Mouse (Mus musculus): ENCODE data around the gene Gm42674. TPM values are rescaled to one million over a fixed set of nuclear protein-coding genes. Genes with fewer than 3 reads are reported as not detected.
A peak's percentile ranks its signal among the peaks of the same experiment; 100 is the strongest.

Gene Gm42674
- polyA plus RNA-seq, 1 experiment from 2014 or later, result not detected

DNA sequence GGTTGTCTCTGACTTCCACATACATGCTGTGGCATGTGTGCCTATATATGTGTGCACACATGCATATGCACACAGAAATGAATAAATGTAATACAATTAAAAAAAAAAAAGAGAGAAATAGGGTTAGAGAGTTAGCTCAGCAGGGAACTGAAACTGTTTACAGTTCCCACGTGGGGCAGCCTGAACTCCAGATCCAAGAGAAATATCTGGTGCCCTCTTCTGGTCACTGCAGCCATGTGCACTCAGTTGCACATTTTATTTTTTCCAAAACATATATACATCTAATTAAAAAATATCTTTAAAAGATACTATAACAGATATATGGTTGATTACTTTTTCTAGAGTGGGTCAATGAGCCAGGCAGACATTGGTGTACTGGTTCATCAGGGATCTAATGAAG, 15.9 kb downstream of the Gm42674 start:
- H3K4me1 ChIP-seq (ENCODE audit: insufficient read depth), result no peaks in the 10 kb centered on the region; the same call in 1 of the 2 replicates
- ATAC-seq (ENCODE audit: insufficient read depth), result no peak
- no peak; the same call in 1 of the 2 replicates for TF ChIP-seq CTCF (IDR thresholded peaks at IDR 0.05; ENCODE audit: low read depth)
- H3K36me3 ChIP-seq (ENCODE audit: insufficient read depth), result no peaks in the 10 kb centered on the region
- no peaks in the 10 kb centered on the region for H3K27me3 ChIP-seq (ENCODE audit: insufficient read depth, low read length)
- H3K9ac ChIP-seq, result no peak overlapping the region
- 14% methylated on average over 1 of the region's 1 CpGs for WGBS
- H3K4me3 ChIP-seq (ENCODE audit: low read depth, low read length), result no peak overlapping the region
- no peak overlapping the region for H3K27ac ChIP-seq (ENCODE audit: low read depth)
- H3K9me3 ChIP-seq (ENCODE audit: low read depth, low read length), result no peaks in the 10 kb centered on the region
- H3K4me2 ChIP-seq, result no peak overlapping the region
- no peak for DNase-seq

DNA sequence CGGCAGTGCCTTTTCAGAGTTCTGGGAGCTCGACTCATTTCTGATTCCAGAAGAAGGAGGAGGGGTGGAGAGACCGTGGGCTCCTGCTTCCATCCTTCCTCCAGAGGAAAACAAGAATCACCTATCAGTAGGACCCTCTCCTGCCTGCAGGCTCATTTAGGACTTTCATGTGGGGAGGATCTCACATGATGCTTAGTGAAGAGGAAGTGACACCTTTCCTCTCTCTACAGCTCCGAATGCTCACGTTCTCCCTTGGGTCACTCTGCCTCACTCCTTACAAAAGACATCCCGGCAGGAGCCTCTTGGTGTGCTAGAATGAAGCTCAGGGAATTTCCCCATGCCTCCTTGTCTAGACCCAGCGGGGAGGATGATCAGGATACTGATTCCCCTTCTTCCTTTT, 19.8 kb downstream of the Gm42674 start:
- H3K9me3 ChIP-seq (ENCODE audit: low read depth, low read length), result no peaks in the 10 kb centered on the region
- WGBS, result 42% methylated on average over 7 of the region's 7 CpGs
- H3K4me2 ChIP-seq, result no peak overlapping the region
- DNase-seq (no peak), ATAC-seq (ENCODE audit: insufficient read depth) (no peak)
- no peak overlapping the region for H3K27ac ChIP-seq (ENCODE audit: low read depth)
- no peaks in the 10 kb centered on the region for H3K36me3 ChIP-seq (ENCODE audit: insufficient read depth)
- no peak overlapping the region for H3K4me3 ChIP-seq (ENCODE audit: low read depth, low read length)
- H3K4me1 ChIP-seq (ENCODE audit: insufficient read depth), result peaks cover 13% of the 10 kb centered on the region; the same call in 1 of the 2 replicates
- H3K9ac ChIP-seq, result no peak overlapping the region
- TF ChIP-seq CTCF (IDR thresholded peaks at IDR 0.05; ENCODE audit: low read depth), result no peak
- H3K27me3 ChIP-seq (ENCODE audit: insufficient read depth, low read length), result no peaks in the 10 kb centered on the region

- peak; percentile 52; the same call in 1 of the 2 replicates for ATAC-seq (ENCODE audit: insufficient read depth)
- no peak overlapping the region for H3K9ac ChIP-seq
- H3K4me3 ChIP-seq (ENCODE audit: low read depth, low read length), result no peak overlapping the region
- peak overlapping the region; percentile 6; the same call in 1 of the 2 replicates for H3K27ac ChIP-seq (ENCODE audit: low read depth)
- H3K27me3 ChIP-seq (ENCODE audit: insufficient read depth, low read length), result no peaks in the 10 kb centered on the region
- no peak overlapping the region for H3K4me2 ChIP-seq
- H3K36me3 ChIP-seq (ENCODE audit: insufficient read depth), result no peaks in the 10 kb centered on the region
- 12% methylated on average over 2 of the region's 2 CpGs for WGBS
- peak; percentile 89 for DNase-seq
- peaks cover 13% of the 10 kb centered on the region; the same call in 1 of the 2 replicates for H3K4me1 ChIP-seq (ENCODE audit: insufficient read depth)
- no peak for TF ChIP-seq CTCF (IDR thresholded peaks at IDR 0.05; ENCODE audit: low read depth)
- no peaks in the 10 kb centered on the region for H3K9me3 ChIP-seq (ENCODE audit: low read depth, low read length)
Observed at GRCm38 (mm10) chr3:90623435-90624071, 21.8 kb downstream of the Gm42674 start.

GRCm38 (mm10) chr3:90625496-90625895, 23.8 kb downstream of the Gm42674 start:
- TF ChIP-seq CTCF (IDR thresholded peaks at IDR 0.05; ENCODE audit: low read depth), result no peak
- Histone ChIP-seq H3K9ac (no peak overlapping the region), H3K9me3 (ENCODE audit: low read depth, low read length) (no peaks in the 10 kb centered on the region), H3K27me3 (ENCODE audit: insufficient read depth, low read length) (no peaks in the 10 kb centered on the region), H3K4me1 (ENCODE audit: insufficient read depth) (peaks cover 13% of the 10 kb centered on the region; the same call in 1 of the 2 replicates), H3K36me3 (ENCODE audit: insufficient read depth) (no peaks in the 10 kb centered on the region), H3K4me3 (ENCODE audit: low read depth, low read length) (no peak overlapping the region), H3K27ac (ENCODE audit: low read depth) (peak overlapping the region; percentile 75), H3K4me2 (no peak overlapping the region)
- ATAC-seq (ENCODE audit: insufficient read depth) (no peak), DNase-seq (no peak)
- WGBS, result 74% methylated on average over 5 of the region's 5 CpGs

- Histone ChIP-seq H3K9ac (no peak overlapping the region), H3K4me2 (no peak overlapping the region), H3K4me3 (ENCODE audit: low read depth, low read length) (no peak overlapping the region), H3K36me3 (ENCODE audit: insufficient read depth) (no peaks in the 10 kb centered on the region), H3K27me3 (ENCODE audit: insufficient read depth, low read length) (no peaks in the 10 kb centered on the region), H3K9me3 (ENCODE audit: low read depth, low read length) (no peaks in the 10 kb centered on the region), H3K4me1 (ENCODE audit: insufficient read depth) (peaks cover 13% of the 10 kb centered on the region; the same call in 1 of the 2 replicates), H3K27ac (ENCODE audit: low read depth) (peak overlapping the region; percentile 75)
- DNase-seq, result peak; percentile 51
- TF ChIP-seq CTCF (IDR thresholded peaks at IDR 0.05; ENCODE audit: low read depth), result no peak
- 34% methylated on average over 9 of the region's 9 CpGs for WGBS
- no peak for ATAC-seq (ENCODE audit: insufficient read depth)
Observed at GRCm38 (mm10) chr3:90626266-90627021, 24.7 kb downstream of the Gm42674 start.

DNA sequence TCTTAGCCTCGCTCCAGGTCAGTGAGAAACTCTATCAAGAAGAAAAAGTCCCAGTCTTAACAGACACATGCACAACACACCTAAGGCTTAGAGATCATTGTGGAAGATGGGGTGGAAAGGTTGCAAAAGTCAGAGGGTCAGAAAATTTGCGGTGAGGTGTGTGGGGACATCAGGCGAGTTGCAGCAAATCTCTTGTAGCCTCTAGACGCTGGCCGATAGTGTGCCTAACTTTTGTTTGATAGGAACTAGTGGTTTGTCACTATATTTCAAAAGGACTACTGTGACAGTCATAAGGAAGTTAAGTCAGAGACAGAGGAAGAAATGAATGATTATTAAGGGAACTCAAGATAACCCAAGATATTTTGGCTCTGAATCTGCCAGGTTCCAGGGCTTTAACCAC, 25.7 kb downstream of the Gm42674 start:
- no peaks in the 10 kb centered on the region for H3K9me3 ChIP-seq (ENCODE audit: low read depth, low read length)
- ATAC-seq (ENCODE audit: insufficient read depth) (no peak), DNase-seq (no peak)
- 83% methylated on average over 5 of the region's 5 CpGs for WGBS
- no peaks in the 10 kb centered on the region for H3K36me3 ChIP-seq (ENCODE audit: insufficient read depth)
- peaks cover 13% of the 10 kb centered on the region; the same call in 1 of the 2 replicates for H3K4me1 ChIP-seq (ENCODE audit: insufficient read depth)
- H3K27ac ChIP-seq (ENCODE audit: low read depth), result peak overlapping the region; percentile 37; the same call in 1 of the 2 replicates
- H3K4me2 ChIP-seq, result no peak overlapping the region
- H3K27me3 ChIP-seq (ENCODE audit: insufficient read depth, low read length), result no peaks in the 10 kb centered on the region
- no peak for TF ChIP-seq CTCF (IDR thresholded peaks at IDR 0.05; ENCODE audit: low read depth)
- no peak overlapping the region for H3K9ac ChIP-seq
- no peak overlapping the region for H3K4me3 ChIP-seq (ENCODE audit: low read depth, low read length)

GRCm38 (mm10) chr3:90627807-90628206, 26.1 kb downstream of the Gm42674 start:
- Histone ChIP-seq H3K4me3 (ENCODE audit: low read depth, low read length) (no peak overlapping the region), H3K27me3 (ENCODE audit: insufficient read depth, low read length) (no peaks in the 10 kb centered on the region), H3K9ac (no peak overlapping the region), H3K27ac (ENCODE audit: low read depth) (no peak overlapping the region), H3K4me2 (no peak overlapping the region), H3K36me3 (ENCODE audit: insufficient read depth) (no peaks in the 10 kb centered on the region), H3K9me3 (ENCODE audit: low read depth, low read length) (no peaks in the 10 kb centered on the region), H3K4me1 (ENCODE audit: insufficient read depth) (peaks cover 13% of the 10 kb centered on the region; the same call in 1 of the 2 replicates)
- DNase-seq (peak; percentile 56), ATAC-seq (ENCODE audit: insufficient read depth) (peak; percentile 36; the same call in 1 of the 2 replicates)
- peak; percentile 74 for TF ChIP-seq CTCF (IDR thresholded peaks at IDR 0.05; ENCODE audit: low read depth)
- WGBS, result 55% methylated on average over 4 of the region's 4 CpGs

Data from lung, embryonic 14.5 days (tissue).